Mouse (Mus musculus): ENCODE measurements around the gene Vsnl1. TPM values are rescaled to one million over a fixed set of nuclear protein-coding genes. Genes with fewer than 3 reads are reported as not detected.

Vsnl1 gene
- total RNA-seq, 2 experiments from 2014 or later, result 707 to 715 TPM

GRCm38 (mm10) chr12:11281584-11281983, 154.8 kb downstream of the Vsnl1 start:
- no peak for DNase-seq (ENCODE audit: low spot score in 2 of 2)

- no peak for DNase-seq (ENCODE audit: low spot score in 2 of 2)
Measured at GRCm38 (mm10) chr12:11279886-11280285, 156.5 kb downstream of the Vsnl1 start.

DNA sequence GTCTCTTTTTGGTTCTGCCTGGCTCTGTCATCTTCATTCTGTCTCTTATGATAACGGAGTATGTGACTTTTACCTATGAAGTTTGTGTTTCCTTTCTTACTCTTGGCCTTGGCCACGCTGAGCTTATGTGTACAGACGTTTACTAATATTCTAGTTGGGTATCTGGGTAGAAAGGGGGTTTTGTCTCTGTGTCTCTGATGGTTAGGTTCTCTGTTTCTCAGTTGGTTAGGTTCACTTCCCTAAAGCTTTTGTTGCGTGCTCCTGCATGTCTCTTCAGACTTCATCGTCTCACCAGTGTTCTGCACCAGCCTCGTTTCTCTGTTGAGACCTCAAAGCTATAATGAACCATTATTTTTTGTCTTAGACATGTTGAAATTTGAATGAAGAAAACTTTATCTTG, 159.2 kb downstream of the Vsnl1 start:
- no peak for DNase-seq (ENCODE audit: low spot score in 2 of 2)

DNA sequence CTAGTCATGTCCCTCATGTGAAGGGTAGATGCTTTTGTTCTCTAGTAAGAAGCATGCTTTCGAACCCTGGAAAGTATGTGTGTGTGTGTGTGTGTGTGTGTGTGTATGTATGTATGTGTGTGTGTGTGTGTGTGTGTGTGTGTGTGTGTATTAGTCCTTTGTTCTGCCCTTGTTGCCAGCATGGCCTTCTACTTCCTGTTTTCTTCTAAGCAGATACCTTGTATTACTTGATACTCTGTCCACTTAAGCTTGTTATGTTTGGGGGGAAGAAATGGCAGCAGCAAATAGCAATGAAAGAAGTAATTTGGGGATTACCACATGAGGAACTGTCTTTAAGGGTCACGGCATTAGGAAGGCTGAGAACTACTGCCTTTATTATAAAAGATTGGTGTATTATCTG, 159.8 kb downstream of the Vsnl1 start:
- DNase-seq (ENCODE audit: low spot score in 2 of 2), result no peak

Small RNA genes lying within 50 kb of the gene (microRNA-seq; reads per million reads assigned to microRNA genes)
- gene Mir7675, result 0 reads per million in 2 experiments

Other genes starting within 250 kb of the Vsnl1 start
- not detected for gene Msgn1, start 227.6 kb downstream of the Vsnl1 start, total RNA-seq (2021)
- 1 to 10 TPM; 1.5 to 2.5 TPM for gene Gen1, start 170.8 kb downstream of the Vsnl1 start, total RNA-seq (2021)
- gene Smc6, start 170.7 kb downstream of the Vsnl1 start, total RNA-seq (2021), result 10 to 100 TPM; 30.4 to 33.4 TPM
- 1 to 10 TPM; 2.0 to 2.5 TPM for gene Rad51ap2, start 19.5 kb upstream of the Vsnl1 start, total RNA-seq (2021)